Mouse (Mus musculus) kidney, adult 18-20 months (tissue): ENCODE data around the gene Dkkl1.
"Not testable (repeated sequence)": the region's sequence is repeated elsewhere in the genome, so short reads cannot be mapped to it uniquely, and the experiment has no call there.

Experiments
- DNase-seq: peaks from one replicate; pipeline ENCODE4 v3.0.0; 2021

Gene Dkkl1

DNA sequence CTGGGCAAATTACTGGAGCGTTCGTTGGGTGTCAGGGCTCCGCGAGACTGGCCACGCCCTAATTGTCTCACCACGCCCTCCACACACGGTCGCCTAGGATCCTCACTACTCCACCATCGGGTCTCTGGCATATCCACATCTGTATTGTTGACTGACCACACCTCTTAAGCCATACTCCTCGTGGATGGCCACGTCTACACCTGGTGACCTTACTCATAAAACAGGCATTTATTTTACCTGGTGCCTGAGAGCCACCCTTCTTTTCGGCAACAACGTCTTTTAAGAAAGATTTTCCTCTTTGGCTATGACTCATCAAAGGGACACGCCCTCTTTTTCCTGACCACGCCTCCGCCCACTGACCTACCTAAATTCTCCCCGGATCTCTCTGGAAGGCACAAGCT is at the start of gene Dkkl1:
TSS of gene Dkkl1 (minus strand) at position 297 of the 401 bp plus-strand sequence.
- DNase-seq = no peak

- DNase-seq = no peak
These were observed 47.3 kb upstream of the Dkkl1 start for GRCm38 (mm10) chr7:45259281-45259680.

DNA sequence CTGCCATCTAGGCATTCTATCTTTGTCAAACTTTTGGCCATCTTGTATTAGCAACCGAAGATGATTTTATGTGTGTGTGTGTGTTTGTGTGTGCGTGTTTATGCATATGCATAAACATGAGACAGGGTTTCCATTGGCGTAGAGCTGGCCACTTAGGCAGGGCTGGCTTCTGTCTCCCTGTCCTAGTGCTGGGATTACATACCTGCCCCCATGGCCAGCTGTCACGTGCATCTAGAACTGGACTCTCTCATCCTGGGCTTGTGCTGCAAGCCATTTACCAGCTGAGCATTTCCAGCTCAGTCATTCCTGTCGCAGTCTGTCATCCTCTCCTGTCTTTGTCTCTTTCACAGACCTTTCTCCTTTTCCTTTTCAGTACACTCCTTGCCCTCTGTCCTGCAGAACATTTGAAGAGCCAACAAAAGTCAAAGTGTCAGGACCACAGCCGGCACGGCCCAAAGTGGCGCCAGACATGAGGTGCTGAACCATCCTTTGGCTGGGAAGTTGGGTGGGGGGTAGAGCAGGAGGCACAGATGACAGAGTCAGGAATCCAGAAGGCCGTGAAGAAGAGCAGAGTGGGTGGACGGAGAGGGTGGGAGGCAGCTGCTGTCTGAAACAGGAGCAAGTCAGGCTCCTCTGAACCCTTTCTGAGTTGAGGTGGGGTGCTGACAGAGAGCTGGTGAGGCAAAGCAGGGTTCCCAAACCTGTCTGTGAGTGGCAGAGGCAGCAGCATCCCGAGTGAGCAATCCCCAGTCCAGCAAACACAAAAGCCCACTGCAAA is 45.3 kb upstream of the Dkkl1 start:
- no peak for DNase-seq

GRCm38 (mm10) chr7:45255822-45256221 is 43.9 kb upstream of the Dkkl1 start:
- not testable (repeated sequence) for DNase-seq

- DNase-seq = no peak
These were observed 41.9 kb upstream of the Dkkl1 start for GRCm38 (mm10) chr7:45253806-45254205.

DNA sequence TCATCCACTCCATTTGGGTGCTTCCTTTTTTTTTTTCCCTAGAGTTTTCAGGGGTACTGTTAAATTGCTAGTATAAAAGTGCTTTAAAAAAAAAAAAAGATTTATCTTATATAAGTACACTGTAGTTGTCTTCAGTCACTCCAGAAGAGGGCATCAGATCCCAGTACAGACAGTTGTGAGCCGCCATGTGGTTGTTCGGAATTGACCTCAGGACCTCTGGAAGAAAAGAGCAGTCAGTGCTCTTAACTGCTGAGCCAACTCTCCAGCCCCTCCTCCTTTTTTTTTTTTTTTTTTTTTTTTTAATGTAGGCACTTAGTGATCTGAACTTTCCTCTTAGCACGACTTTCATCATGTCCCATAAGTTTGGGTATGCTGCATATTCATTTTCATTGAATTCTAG is 35.7 kb upstream of the Dkkl1 start:
- no peak for DNase-seq

DNA sequence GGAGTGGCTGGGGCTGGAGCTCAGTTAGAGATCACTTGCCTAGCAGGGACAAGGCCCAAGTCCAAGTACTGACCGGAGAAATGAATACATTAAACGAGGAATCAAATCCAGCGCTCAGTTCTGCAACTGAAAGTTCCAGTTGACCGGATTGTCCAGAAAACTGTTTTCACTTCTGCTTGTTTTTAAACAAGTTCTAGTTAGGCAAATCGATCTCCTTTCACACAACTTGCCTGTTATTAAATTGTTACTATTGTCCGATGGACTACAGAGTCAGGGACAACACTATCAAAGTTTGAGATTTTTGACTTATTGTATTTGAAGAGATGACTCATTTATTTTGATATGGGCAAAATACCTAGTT is 29.4 kb upstream of the Dkkl1 start:
- no peak for DNase-seq

DNA sequence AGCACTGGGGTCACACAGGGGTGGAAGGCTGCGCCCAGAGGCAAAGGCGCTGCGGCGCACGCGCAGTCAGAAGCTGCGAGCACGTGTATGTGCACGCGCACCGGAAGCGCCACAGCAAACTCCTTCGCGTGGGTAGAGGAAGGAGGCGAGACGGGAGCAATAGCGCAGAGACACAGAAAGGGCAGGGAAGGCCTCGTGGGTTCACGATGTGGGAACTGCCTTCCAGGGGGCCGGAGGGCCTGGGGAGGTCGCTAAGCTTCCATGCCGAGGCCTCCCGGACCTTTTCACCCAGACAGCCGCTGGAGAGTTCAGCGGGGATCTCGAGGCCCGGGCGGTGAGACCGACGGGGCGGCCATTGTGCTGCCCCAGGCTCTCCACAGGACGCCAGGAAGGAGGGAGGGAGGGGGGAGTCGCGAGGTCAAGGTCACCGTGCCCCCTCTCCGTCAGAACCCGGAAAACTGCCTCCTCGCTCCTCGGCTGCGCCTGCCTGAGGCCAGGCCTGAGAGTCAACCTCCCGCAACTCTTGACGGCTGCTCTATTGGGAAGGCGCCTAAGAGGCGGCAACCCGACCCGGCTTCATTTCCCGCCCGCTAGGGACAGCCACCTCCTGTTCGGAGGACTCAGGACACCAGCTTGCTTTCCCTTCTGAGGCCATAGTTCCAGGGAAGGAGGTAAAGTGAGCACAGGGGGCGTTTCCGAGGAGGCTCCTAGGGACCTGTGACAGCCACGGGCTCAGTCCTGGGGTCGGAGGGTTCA is 28.9 kb upstream of the Dkkl1 start, which contains the start of gene Slc6a16:
TSS of gene Slc6a16 (plus strand) at position 453 of the 756 bp plus-strand sequence.
- peak; percentile 59 for DNase-seq

DNA sequence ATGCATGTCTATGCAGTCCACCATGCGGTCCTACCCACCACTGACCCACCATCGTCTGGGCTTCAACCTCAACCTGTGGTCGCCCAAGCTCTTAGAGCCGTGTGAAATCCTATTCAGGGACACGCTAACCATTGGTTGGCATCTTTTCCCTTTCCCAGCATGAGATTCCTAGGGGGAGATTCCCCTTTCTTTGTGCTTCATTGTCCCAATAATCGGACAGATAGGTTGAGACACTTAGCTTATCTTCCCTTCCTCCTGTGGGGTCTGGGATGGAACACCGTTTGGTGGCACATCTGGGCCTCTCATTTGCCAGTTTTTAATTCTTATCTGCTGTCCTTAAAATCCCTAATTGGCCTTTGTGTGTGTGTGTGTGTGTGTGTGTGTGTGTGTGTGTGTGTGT is 28.2 kb upstream of the Dkkl1 start:
- no peak for DNase-seq

- DNase-seq = no peak
These were observed 27.0 kb upstream of the Dkkl1 start, which contains the start of gene Cd37 for GRCm38 (mm10) chr7:45238723-45239496. TSS of gene Cd37 (minus strand) at chr7:45239115.

DNA sequence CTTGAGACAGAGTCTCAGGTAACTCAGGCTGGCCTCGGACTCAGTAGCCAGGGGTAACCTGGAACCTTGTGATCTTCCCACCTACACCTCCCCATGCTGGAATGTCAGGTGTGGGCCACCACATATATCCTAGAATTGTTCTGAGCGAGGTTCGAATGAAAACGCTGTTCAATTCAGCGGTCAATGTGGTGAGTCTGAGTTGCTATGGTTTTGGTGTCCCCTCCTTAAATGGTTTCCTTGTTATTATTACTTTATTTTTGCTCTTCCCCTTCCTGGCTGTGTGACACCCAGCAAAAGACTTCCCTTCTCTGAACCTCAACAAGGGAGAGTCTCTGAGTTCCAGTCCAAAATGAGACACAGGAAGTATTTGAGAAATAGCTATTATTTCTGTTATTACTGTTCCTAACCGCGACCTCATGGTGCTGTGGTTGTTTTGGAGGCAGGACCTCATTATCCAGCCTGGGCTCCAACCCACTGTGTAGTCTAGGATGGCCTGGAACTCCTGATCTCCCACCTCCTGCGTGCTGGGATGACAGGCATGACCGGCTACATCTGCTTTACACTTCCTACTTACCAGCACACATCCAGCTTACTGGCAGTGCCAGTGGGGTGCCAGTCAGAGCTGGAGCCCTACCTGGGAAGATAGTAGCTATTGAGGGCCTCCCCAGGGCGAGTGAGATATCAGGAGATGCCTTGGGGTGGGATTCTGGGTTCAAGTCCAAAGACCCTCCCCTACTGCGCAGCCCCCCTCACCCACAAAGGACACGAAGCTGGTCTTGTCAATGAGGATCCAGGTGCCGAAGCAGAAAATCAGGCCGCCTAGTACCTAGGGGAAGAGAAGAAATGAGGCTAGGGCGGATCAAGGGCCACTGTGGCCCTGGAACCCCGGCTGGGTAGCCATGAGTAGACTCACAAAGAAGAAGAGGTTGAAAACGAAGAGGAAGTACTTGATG is 26.1 kb upstream of the Dkkl1 start:
- no peak for DNase-seq

GRCm38 (mm10) chr7:45235656-45236180 is 23.8 kb upstream of the Dkkl1 start:
- DNase-seq = no peak

DNA sequence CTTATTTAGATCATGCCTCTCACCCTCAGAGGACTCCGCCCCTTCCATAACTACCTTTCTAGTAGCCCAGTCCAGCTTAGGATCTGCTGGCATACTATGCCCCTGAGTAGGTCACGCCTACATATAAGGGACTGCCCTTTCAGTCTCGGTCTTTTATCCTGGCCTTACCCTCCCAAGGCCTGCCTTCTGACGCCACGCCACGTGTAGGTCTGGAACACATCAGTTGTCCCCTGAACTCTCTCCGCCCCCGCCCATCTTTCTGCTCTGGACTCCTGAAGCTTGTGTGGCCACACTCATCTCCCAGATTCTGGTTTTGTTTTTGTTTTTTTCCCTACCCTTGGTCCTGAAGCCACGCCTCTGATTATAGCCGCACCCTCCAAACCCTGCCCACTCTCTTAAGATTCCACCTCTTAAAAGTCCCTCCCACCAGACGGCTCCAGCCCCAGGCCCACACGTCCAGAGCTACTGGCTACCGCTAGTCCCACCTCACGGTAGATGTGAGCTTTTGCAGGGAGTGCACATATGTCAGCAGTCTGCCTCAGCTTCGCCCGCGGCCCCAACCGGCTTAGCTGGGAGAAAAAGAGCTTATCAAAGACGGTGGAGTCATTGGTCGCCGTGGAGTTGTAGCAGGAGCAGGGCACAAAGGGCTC is 23.1 kb upstream of the Dkkl1 start:
- peak; percentile 29 for DNase-seq

DNA sequence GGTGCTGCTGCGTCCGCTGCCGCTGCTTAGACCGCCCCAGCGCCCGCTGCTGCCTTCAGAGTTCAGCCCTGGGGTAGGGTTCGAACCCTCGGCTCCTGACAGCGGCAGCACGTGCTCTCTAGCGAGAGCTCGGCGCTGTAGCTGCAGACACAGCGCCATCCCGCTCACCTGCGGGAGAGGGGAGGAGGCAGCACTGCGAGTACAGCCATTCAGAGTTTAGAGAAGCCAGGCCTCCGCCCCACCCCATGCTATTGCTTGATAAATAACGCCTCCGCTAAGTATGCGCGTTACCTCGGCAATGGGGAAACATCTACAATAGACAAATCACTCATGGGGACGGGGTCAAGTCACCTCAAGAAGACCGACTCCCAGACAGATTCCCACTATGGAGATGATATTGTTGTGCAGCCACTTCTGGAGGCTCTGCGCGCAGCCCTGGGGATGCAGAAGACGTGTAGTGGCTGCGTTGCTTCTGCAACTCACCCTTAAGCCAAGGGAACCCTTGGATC is 22.4 kb upstream of the Dkkl1 start:
- no peak for DNase-seq

- DNase-seq = no peak
These were observed 21.8 kb upstream of the Dkkl1 start for GRCm38 (mm10) chr7:45233580-45234332.

DNA sequence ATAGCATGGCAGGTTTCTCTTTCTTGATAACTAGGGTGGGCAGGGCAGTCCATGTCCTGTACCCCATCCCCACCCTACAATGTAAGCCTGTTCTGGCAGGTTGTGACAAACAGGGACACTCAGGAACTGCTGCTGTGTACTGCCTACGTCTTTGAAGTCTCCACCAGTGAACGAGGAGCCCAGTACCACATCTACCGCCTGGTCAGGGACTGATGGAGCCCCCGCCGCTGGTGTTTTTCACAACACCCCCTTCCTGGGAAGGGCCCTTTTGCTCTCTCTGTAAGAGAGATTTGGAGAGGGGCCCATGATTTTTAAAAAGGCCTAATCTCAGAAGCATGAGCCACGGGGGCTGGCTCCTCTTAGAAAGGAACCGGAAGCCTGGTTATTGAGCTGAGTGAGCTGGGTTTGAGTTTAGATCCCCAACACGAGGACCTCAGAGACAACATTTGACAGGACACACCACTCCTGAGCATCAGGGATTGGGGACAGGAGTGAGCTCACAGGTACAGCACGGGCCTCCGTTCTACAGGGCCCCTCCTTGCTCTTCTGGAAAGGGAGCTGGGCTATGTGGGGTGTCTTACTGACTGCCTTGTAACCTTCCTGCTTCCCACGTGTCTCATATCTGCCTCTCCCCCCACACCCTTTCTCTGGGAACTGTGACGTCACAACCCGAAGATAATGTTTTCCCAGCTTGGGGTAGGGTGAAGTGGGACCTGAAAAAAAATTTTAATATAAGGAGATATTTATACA is 20.9 kb upstream of the Dkkl1 start:
- DNase-seq = no peak

- DNase-seq = no peak
These were observed 20.0 kb upstream of the Dkkl1 start for GRCm38 (mm10) chr7:45231941-45232340.

DNA sequence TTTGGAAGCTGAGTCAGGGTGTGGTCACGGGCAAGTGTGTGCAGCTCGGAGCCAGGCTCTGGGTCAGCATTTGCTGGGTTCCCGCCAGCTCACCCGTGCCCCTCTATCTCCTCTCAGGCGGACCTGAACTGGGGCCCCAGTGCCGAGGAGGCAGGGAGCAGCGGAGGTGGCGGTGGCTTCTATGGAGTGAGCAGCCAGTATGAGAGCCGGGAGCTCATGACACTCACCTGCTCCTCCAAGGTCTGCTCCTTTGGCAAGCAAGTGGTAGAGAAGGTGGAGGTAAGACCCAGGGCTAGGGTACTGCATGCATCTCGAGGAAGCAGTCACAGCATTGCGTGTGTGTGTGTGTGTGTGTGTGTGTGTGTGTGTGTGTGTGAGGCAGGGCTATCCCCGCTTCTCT is 19.2 kb upstream of the Dkkl1 start:
- no peak for DNase-seq

GRCm38 (mm10) chr7:45229459-45230203 is 17.7 kb upstream of the Dkkl1 start:
- DNase-seq = no peak
